Mouse (Mus musculus) heart, adult 2 months (tissue): ENCODE data around the gene Rfng. TPM values are rescaled to one million over a fixed set of nuclear protein-coding genes. Genes with fewer than 3 reads are reported as not detected.

ENCODE experiments used
- DNase-seq, 2 experiments: peaks; one replicate each; pipeline ENCODE4 v3.0.0; 2021
- H3K27ac ChIP-seq: fragments of 200-600 bp; 2 replicates; pipeline ENCODE4 v1.8.1; 2022
- H3K27me3 ChIP-seq: fragments of 200-500 bp; 2 replicates; pipeline ENCODE4 v1.6.1; 2012; ENCODE audit warnings: mild to moderate bottlenecking, low read length, inconsistent platforms, mixed read lengths; ENCODE audit not compliant: control insufficient read depth, insufficient read depth
- H3K36me3 ChIP-seq: fragments of 200-500 bp; 2 replicates; pipeline ENCODE4 v1.6.1; 2012; ENCODE audit warnings: low read length, inconsistent platforms; ENCODE audit not compliant: control insufficient read depth, insufficient read depth
- H3K4me1 ChIP-seq: fragments of 200-500 bp; 2 replicates; pipeline ENCODE4 v1.6.1; 2011; ENCODE audit warnings: low read length; ENCODE audit not compliant: control insufficient read depth, insufficient read depth
- H3K4me3 ChIP-seq: fragments of 200-600 bp; 2 replicates; pipeline ENCODE4 v1.8.1; 2022
- H3K79me2 ChIP-seq: fragments of 200-500 bp; replicated peaks from 2 replicates; pipeline ENCODE4 v1.6.1; 2012; ENCODE audit warnings: mild to moderate bottlenecking, inconsistent platforms, low read length, moderate library complexity, mixed read lengths; ENCODE audit not compliant: control insufficient read depth, insufficient read depth
- H3K9ac ChIP-seq: fragments of 200-500 bp; 2 replicates; pipeline ENCODE4 v1.6.1; 2012; ENCODE audit warnings: low read depth, mild to moderate bottlenecking, control low read depth, inconsistent platforms, low read length, mixed read lengths
- CTCF ChIP-seq: fragments of 200-600 bp; IDR thresholded peaks from 2 replicates; pipeline ENCODE4 v1.8.1; 2022; ENCODE audit warnings: antibody characterized with exemption, mild to moderate bottlenecking, moderate library complexity
- EP300 ChIP-seq: fragments of 200-500 bp; IDR thresholded peaks from 2 replicates; pipeline ENCODE4 v1.6.1; 2011; ENCODE audit warnings: low read depth, low read length, control low read depth; ENCODE audit not compliant: insufficient read depth
- POLR2A ChIP-seq: fragments of 200-500 bp; IDR thresholded peaks from 2 replicates; pipeline ENCODE4 v1.6.1; 2011; ENCODE audit warnings: mild to moderate bottlenecking, low read depth, low read length, control low read depth; ENCODE audit not compliant: insufficient read depth
- WGBS: fragments of 180-500 bp; shearing (Covaris S2); methylation state at CpG from one replicate; pipeline ENCODE4 v1.1.7; 2018; 5-methylcytosine and 5-hydroxymethylcytosine counted together
- intact Hi-C: fragments of 180-260 bp; cut with DNase I; formaldehyde crosslinking; loops from one replicate; pipeline ENCODE4 v1.15.1; 2025
- polyA plus RNA-seq: library from polyadenylated mRNA; depleted of rRNA; stranded (reverse); fragments of >200 nt; gene quantifications from 2 replicates; pipeline ENCODE4 v1.2.3, GENCODE M21; 2012
- total RNA-seq, 2 experiments: library from RNA; stranded (reverse); gene quantifications; 2 replicates each; pipeline ENCODE4 v1.2.3; 2021

Gene Rfng
- total and polyA plus RNA-seq, 3 experiments: 11.9 to 28.6 (median 12.5) TPM

- H3K9ac ChIP-seq: no peak overlapping the region
- WGBS: 77% methylated on average over 4 of the region's 4 CpGs
- peak in 1 of 2 experiments; percentile 14 for DNase-seq
- H3K4me1 ChIP-seq: 0 out of 2 replicates have a peak, but pooled peaks cover 2% of the 10 kb centered on the region
- no peaks in the 10 kb centered on the region for H3K36me3 ChIP-seq
- H3K27me3 ChIP-seq: no peaks in the 10 kb centered on the region
- H3K27ac ChIP-seq: no peak overlapping the region
- intact Hi-C loops: no loop called here
- H3K4me3 ChIP-seq: no peak overlapping the region
- H3K79me2 ChIP-seq: no peaks in the 10 kb centered on the region
- TF ChIP-seq EP300: no peak
- TF ChIP-seq CTCF: no peak
- no peak for TF ChIP-seq POLR2A
Observed at GRCm38 (mm10) chr11:120828416-120828815, 44.4 kb upstream of the Rfng start.

- intact Hi-C loops: no loop called here
- H3K36me3 ChIP-seq: no peaks in the 10 kb centered on the region
- H3K27ac ChIP-seq: no peak overlapping the region
- 91% methylated on average over 8 of the region's 8 CpGs for WGBS
- no peak for DNase-seq
- no peak for TF ChIP-seq CTCF
- no peak for TF ChIP-seq POLR2A
- TF ChIP-seq EP300: no peak
- H3K79me2 ChIP-seq: no peaks in the 10 kb centered on the region
- H3K4me1 ChIP-seq: peaks cover 7% of the 10 kb centered on the region
- no peak overlapping the region for H3K4me3 ChIP-seq
- H3K9ac ChIP-seq: no peak overlapping the region
- no peaks in the 10 kb centered on the region for H3K27me3 ChIP-seq
Observed at GRCm38 (mm10) chr11:120826016-120826953, 42.3 kb upstream of the Rfng start.

- H3K79me2 ChIP-seq: no peaks in the 10 kb centered on the region
- H3K27me3 ChIP-seq: no peaks in the 10 kb centered on the region
- no peak for DNase-seq
- peaks cover 7% of the 10 kb centered on the region for H3K4me1 ChIP-seq
- intact Hi-C loops: no loop called here
- H3K4me3 ChIP-seq: no peak overlapping the region
- 33% methylated on average over 4 of the region's 4 CpGs for WGBS
- H3K27ac ChIP-seq: no peak overlapping the region
- TF ChIP-seq EP300 (no peak), POLR2A (no peak), CTCF (no peak)
- no peaks in the 10 kb centered on the region for H3K36me3 ChIP-seq
- H3K9ac ChIP-seq: no peak overlapping the region
Observed at GRCm38 (mm10) chr11:120825289-120825863, 41.4 kb upstream of the Rfng start.

GRCm38 (mm10) chr11:120824787-120825288 is 40.8 kb upstream of the Rfng start:
- intact Hi-C loops: no loop called here

GRCm38 (mm10) chr11:120823956-120824786 is 40.2 kb upstream of the Rfng start, which contains the start of gene Fasn:
Fasn (minus strand) TSS chr11:120824547.
- H3K9ac ChIP-seq: peak within 1 kb of the TSS; percentile 82
- TF ChIP-seq CTCF: peak; percentile 67
- TF ChIP-seq POLR2A: peak; percentile 94
- TF ChIP-seq EP300: no peak
- H3K36me3 ChIP-seq: no peaks in the 10 kb centered on the region
- intact Hi-C loops: loop anchor here (2.0 kb wide), 1 partner anchor 23 kb away; no protein-coding TSS in a partner anchor
- WGBS: under 1% methylated on average over 106 of the region's 109 CpGs
- no peaks in the 10 kb centered on the region for H3K27me3 ChIP-seq
- H3K4me3 ChIP-seq: peak within 1 kb of the TSS; percentile 83
- H3K79me2 ChIP-seq: no peaks in the 10 kb centered on the region
- peaks cover 7% of the 10 kb centered on the region for H3K4me1 ChIP-seq
- peak within 1 kb of the TSS; percentile 66 for H3K27ac ChIP-seq
- peak; percentile 95 to 97 for DNase-seq

More at GRCm38 (mm10) chr11:120824787-120825288, 40.8 kb upstream of the Rfng start:
- Histone ChIP-seq H3K9ac (peak overlapping the region; percentile 76), H3K4me3 (peak overlapping the region; percentile 83), H3K79me2 (no peaks in the 10 kb centered on the region), H3K36me3 (no peaks in the 10 kb centered on the region), H3K27ac (peak overlapping the region; percentile 66), H3K4me1 (peaks cover 7% of the 10 kb centered on the region), H3K27me3 (no peaks in the 10 kb centered on the region)
- TF ChIP-seq POLR2A (no peak; the same call in 1 of the 2 replicates), EP300 (no peak), CTCF (no peak)
- 1% methylated on average over 21 of the region's 21 CpGs for WGBS
- DNase-seq: no peak
